ENCODE assay signal across 19 mouse cellular contexts in the genomic region with DNA sequence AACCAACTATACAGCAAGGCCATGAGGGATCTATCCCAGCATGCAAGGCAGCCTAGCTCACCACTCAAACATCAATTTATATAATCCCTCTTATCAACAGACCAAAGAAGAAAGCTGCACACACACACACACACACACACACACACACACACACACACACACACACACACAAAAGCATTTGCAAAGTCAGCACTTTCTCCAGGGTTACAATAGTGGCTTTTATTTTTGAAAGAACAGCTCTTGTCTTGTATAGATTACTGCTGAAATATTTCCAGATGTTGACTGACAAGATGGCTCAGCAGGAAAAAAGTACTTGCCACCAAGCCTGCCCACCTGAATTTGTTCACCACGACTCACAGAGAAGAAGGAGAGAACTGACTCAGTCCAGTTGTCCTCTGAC. TPM values are rescaled to one million over a fixed set of nuclear protein-coding genes. Genes with fewer than 3 reads are reported as not detected.
A peak's percentile ranks its signal among the peaks of the same experiment; 100 is the strongest.
DNase-seq lines count a peak whose midpoint lies in the region; ATAC-seq and TF ChIP-seq lines count a peak whose summit lies in the region.
"Had no signal": no experiment of that assay in that cellular context is flagged by ENCODE, and none has a peak within 500 bp of the region (broad histone marks: within the 10 kb centered on the region; RNA-seq: fewer than 3 reads in every experiment).

No protein-coding gene starts in this region.

- intact Hi-C loops in heart, postnatal 14 days (cut with DNase I), result no loop called here

- no peak overlapping the region for H3K4me2 ChIP-seq in limb, embryonic 12.5 days
- no peak overlapping the region for H3K4me2 ChIP-seq in embryonic facial prominence, embryonic 11.5 days (ENCODE audit: low read depth, low read length)
- H3K4me2 ChIP-seq: forebrain, embryonic 13.5 days; hindbrain, embryonic 13.5 days had no signal

- peak overlapping the region; percentile 45; the same call in 1 of the 2 replicates for H3K27ac ChIP-seq in limb, embryonic 12.5 days
- no peak overlapping the region for H3K27ac ChIP-seq in limb, embryonic 10.5 days
- H3K27ac ChIP-seq in ES-E14 (ENCODE audit: insufficient read depth, low read depth, low read length, poor library complexity, severe bottlenecking), result no peak overlapping the region
- H3K27ac ChIP-seq in embryonic facial prominence, embryonic 11.5 days (replicated peaks; ENCODE audit: low read depth, low read length), result no peak overlapping the region
- H3K27ac ChIP-seq: forebrain, embryonic 13.5 days; heart, embryonic 10.5 days; hindbrain, embryonic 13.5 days; hindbrain, postnatal 0 days had no signal

- no peaks in the 10 kb centered on the region for H3K36me3 ChIP-seq in limb, embryonic 12.5 days
- no peaks in the 10 kb centered on the region for H3K36me3 ChIP-seq in limb, embryonic 10.5 days
- no peaks in the 10 kb centered on the region for H3K36me3 ChIP-seq in ES-E14 (ENCODE audit: control insufficient read depth, insufficient read depth, low read length, poor library complexity, severe bottlenecking)
- no peaks in the 10 kb centered on the region for H3K36me3 ChIP-seq in embryonic facial prominence, embryonic 11.5 days (replicated peaks; ENCODE audit: control insufficient read depth, insufficient read depth, low read depth, low read length)
- H3K36me3 ChIP-seq: heart, embryonic 10.5 days; hindbrain, embryonic 13.5 days had no signal

- H3K4me3 ChIP-seq in limb, embryonic 12.5 days (replicated peaks), result no peak overlapping the region
- H3K4me3 ChIP-seq in limb, embryonic 10.5 days, result no peak overlapping the region
- no peak overlapping the region for H3K4me3 ChIP-seq in ES-E14 (ENCODE audit: insufficient read depth in 1 of 2, low read depth in 1 of 2, low read length in 2 of 2, poor library complexity in 1 of 2, severe bottlenecking in 1 of 2)
- no peak overlapping the region for H3K4me3 ChIP-seq in embryonic facial prominence, embryonic 11.5 days (ENCODE audit: low read depth, low read length)
- H3K4me3 ChIP-seq: forebrain, embryonic 13.5 days; heart, embryonic 10.5 days; hindbrain, embryonic 13.5 days had no signal

- H3K9me3 ChIP-seq in limb, embryonic 12.5 days, result no peaks in the 10 kb centered on the region
- no peaks in the 10 kb centered on the region for H3K9me3 ChIP-seq in limb, embryonic 10.5 days (replicated peaks)
- no peaks in the 10 kb centered on the region for H3K9me3 ChIP-seq in ES-E14 (ENCODE audit: control insufficient read depth, insufficient read depth, low read depth, low read length)
- H3K9me3 ChIP-seq in embryonic facial prominence, embryonic 11.5 days (replicated peaks; ENCODE audit: control insufficient read depth, low read length), result no peaks in the 10 kb centered on the region
- H3K9me3 ChIP-seq: forebrain, embryonic 13.5 days; heart, embryonic 10.5 days; hindbrain, embryonic 13.5 days had no signal

- H3K9ac ChIP-seq in limb, embryonic 12.5 days (replicated peaks), result no peak overlapping the region
- no peak overlapping the region for H3K9ac ChIP-seq in ES-E14 (ENCODE audit: insufficient read depth, low read depth, low read length, poor library complexity, severe bottlenecking)
- no peak overlapping the region for H3K9ac ChIP-seq in embryonic facial prominence, embryonic 11.5 days (replicated peaks; ENCODE audit: low read length)
- H3K9ac ChIP-seq: forebrain, embryonic 13.5 days; hindbrain, embryonic 13.5 days had no signal

- H3K4me1 ChIP-seq in limb, embryonic 12.5 days (replicated peaks), result peaks cover 9% of the 10 kb centered on the region; the same call in 1 of the 2 replicates
- H3K4me1 ChIP-seq in limb, embryonic 10.5 days, result no peaks in the 10 kb centered on the region
- H3K4me1 ChIP-seq in ES-E14 (ENCODE audit: control insufficient read depth in 2 of 2, insufficient read depth in 2 of 2, low read length in 2 of 2, poor library complexity in 1 of 2), result no peaks in the 10 kb centered on the region; a peak in 2 of 4 replicates
- H3K4me1 ChIP-seq in embryonic facial prominence, embryonic 11.5 days (ENCODE audit: control insufficient read depth, insufficient read depth, low read length), result no peaks in the 10 kb centered on the region
- H3K4me1 ChIP-seq: forebrain, embryonic 13.5 days; heart, embryonic 10.5 days; hindbrain, embryonic 13.5 days had no signal

- no peak for ATAC-seq in limb, embryonic 12.5 days (ENCODE audit: insufficient number of reproducible peaks, insufficient read depth, low FRiP score, low TSS enrichment, low read depth)
- ATAC-seq in embryonic facial prominence, embryonic 11.5 days (replicated peaks; ENCODE audit: insufficient number of reproducible peaks, low FRiP score, low TSS enrichment, low read depth), result no peak
- ATAC-seq: forebrain, embryonic 13.5 days; hindbrain, postnatal 0 days had no signal

- in situ Hi-C loops in ES-E14 (cut with MboI; ENCODE audit: low sequenced_read_pairs in 2 of 2, unreplicated experiment in 2 of 2), result no loop called here

- no peak for DNase-seq in limb, embryonic 10.5 days (ENCODE audit: low spot score)
- no peak for DNase-seq in ES-E14 (ENCODE audit: low read depth, low spot score)
- peak; percentile 52 for DNase-seq in embryonic facial prominence, embryonic 11.5 days (ENCODE audit: low spot score)
- DNase-seq in forelimb bud, embryonic 11.5 days (ENCODE audit: low read depth, low spot score), result peak; percentile 6
- no peak for DNase-seq in cerebellum, adult 11 months
- no peak for DNase-seq in layer of hippocampus, adult 9-10 months (ENCODE audit: low spot score)
- no peak for DNase-seq in heart, postnatal 14 days
- DNase-seq: adrenal gland, adult 8-10 months; cerebellum, adult 18-20 months; cerebellum, adult 9-11 months; cerebellum, postnatal 36 days; gastrocnemius, postnatal 36 days; heart, adult 18-20 months; heart, postnatal 10 days had no signal

- peaks cover 3% of the 10 kb centered on the region; the same call in 1 of the 2 replicates for H3K27me3 ChIP-seq in limb, embryonic 12.5 days
- H3K27me3 ChIP-seq in limb, embryonic 10.5 days (ENCODE audit: low read depth, poor library complexity, severe bottlenecking), result no peaks in the 10 kb centered on the region
- H3K27me3 ChIP-seq in embryonic facial prominence, embryonic 11.5 days (ENCODE audit: control insufficient read depth, insufficient read depth, low read length), result no peaks in the 10 kb centered on the region
- H3K27me3 ChIP-seq: forebrain, embryonic 13.5 days; hindbrain, embryonic 13.5 days had no signal

- 47% methylated on average over 1 of the region's 1 CpGs for WGBS in limb, embryonic 12.5 days
- 65% methylated on average over 1 of the region's 1 CpGs for WGBS in limb, embryonic 10.5 days
- 22% methylated on average over 1 of the region's 1 CpGs for WGBS in embryonic facial prominence, embryonic 11.5 days

TF ChIP-seq in ES-E14, 5 proteins besides CTCF, POLR2A, EP300 and RAD21:
- TF ChIP-seq MAFK (IDR thresholded peaks at IDR 0.05; ENCODE audit: insufficient read depth, low read depth, low read length) (peak; percentile 77), CHD2 (IDR thresholded peaks at IDR 0.05; ENCODE audit: low read depth, low read length) (no peak), HCFC1 (IDR thresholded peaks at IDR 0.05; ENCODE audit: borderline replicate concordance, insufficient read depth, low read length) (no peak)

RNA-seq across cellular contexts. Expression of a gene that starts 19.0 kb away (rescaled TPM):
- 3.2 and 3.9 TPM in 2 replicates for polyA plus RNA-seq in limb, embryonic 12.5 days (2016; fragmentation: Nextera tagmentation; extraction: Ambion mirVana)
- 5.3 and 7.5 TPM in 2 replicates for polyA plus RNA-seq in limb, embryonic 10.5 days (2016; fragmentation: Nextera tagmentation; extraction: Ambion mirVana)
- 17.5 and 18.9 TPM in 2 replicates for total RNA-seq in ES-E14 (2012; rRNA removed)
- 6.1 and 7.3 TPM in 2 replicates for polyA plus RNA-seq in embryonic facial prominence, embryonic 11.5 days (2014; fragmentation: Nextera tagmentation; extraction: Ambion mirVana)
- total RNA-seq in heart, postnatal 14 days (2021), result 1 to 10 TPM; 1.3 to 1.9 TPM

RNA-seq across cellular contexts. Expression of a gene that starts 39.5 kb away (rescaled TPM):
- 36.2 and 37.5 TPM in 2 replicates for polyA plus RNA-seq in limb, embryonic 12.5 days (2016; fragmentation: Nextera tagmentation; extraction: Ambion mirVana)
- polyA plus RNA-seq in limb, embryonic 10.5 days (2016; fragmentation: Nextera tagmentation; extraction: Ambion mirVana), result 34.3 and 37.3 TPM in 2 replicates
- total RNA-seq in ES-E14 (2012; rRNA removed), result 15.5 and 21.0 TPM in 2 replicates
- polyA plus RNA-seq in embryonic facial prominence, embryonic 11.5 days (2014; fragmentation: Nextera tagmentation; extraction: Ambion mirVana), result 21.0 and 24.8 TPM in 2 replicates
- 10 to 100 TPM; 32.6 to 33.1 TPM for total RNA-seq in heart, postnatal 14 days (2021)

Comparison
In these comparisons a context has a peak if more than half of its experiments do, and no peak if none do; other contexts are left out.
1. DNase-seq: peak in embryonic facial prominence, embryonic 11.5 days (single experiment) and forelimb bud, embryonic 11.5 days (single experiment); none in limb, embryonic 10.5 days (single experiment), ES-E14 (single experiment), cerebellum, adult 11 months (single experiment), layer of hippocampus, adult 9-10 months (single experiment) and heart, postnatal 14 days (0 of 2).